Mouse (Mus musculus) kidney, postnatal 36 days (tissue): ENCODE measurements around the gene Slc44a2.

Source experiments
- DNase-seq, 2 experiments: peaks; one replicate each; pipeline ENCODE4 v3.0.0; 2021 to 2022; ENCODE audit warnings: mixed read lengths in 2 of 2

Gene Slc44a2

GRCm38 (mm10) chr9:21334747-21335146 lies 14.2 kb downstream of the Slc44a2 start:
- no peak for DNase-seq

GRCm38 (mm10) chr9:21335391-21335790 lies 14.9 kb downstream of the Slc44a2 start:
- no peak for DNase-seq

GRCm38 (mm10) chr9:21336491-21336890 lies 16.0 kb downstream of the Slc44a2 start:
- no peak for DNase-seq

GRCm38 (mm10) chr9:21337652-21338051 lies 17.2 kb downstream of the Slc44a2 start:
- DNase-seq, result peak; percentile 72 to 73

GRCm38 (mm10) chr9:21340411-21340810 lies 19.9 kb downstream of the Slc44a2 start:
- no peak for DNase-seq

- DNase-seq, result peak in 1 of 2 experiments; percentile 42
These were observed 26.3 kb downstream of the Slc44a2 start for GRCm38 (mm10) chr9:21346627-21347365.

GRCm38 (mm10) chr9:21348152-21348551 lies 27.7 kb downstream of the Slc44a2 start:
- DNase-seq, result no peak

- no peak for DNase-seq
These were observed 30.7 kb downstream of the Slc44a2 start for GRCm38 (mm10) chr9:21351178-21351577.

GRCm38 (mm10) chr9:21351702-21352377 lies 31.3 kb downstream of the Slc44a2 start:
- no peak for DNase-seq

GRCm38 (mm10) chr9:21352463-21353372 lies 32.2 kb downstream of the Slc44a2 start:
- DNase-seq, result peak; percentile 13 to 37

- no peak for DNase-seq
These were observed 32.8 kb downstream of the Slc44a2 start for GRCm38 (mm10) chr9:21353373-21353686.

- no peak for DNase-seq
These were observed 34.3 kb downstream of the Slc44a2 start for GRCm38 (mm10) chr9:21354796-21355195.

GRCm38 (mm10) chr9:21356981-21357718 lies 36.7 kb downstream of the Slc44a2 start:
- DNase-seq, result peak; percentile 76 to 87

- DNase-seq, result peak; percentile 69 to 88
These were observed 46.2 kb downstream of the Slc44a2 start for GRCm38 (mm10) chr9:21366541-21367220.

- peak; percentile 100 for DNase-seq
These were observed 47.0 kb downstream of the Slc44a2 start, which contains the start of gene Ilf3 for GRCm38 (mm10) chr9:21367357-21368111. Gene Ilf3, plus strand, starts transcription at chr9:21367871.

GRCm38 (mm10) chr9:21368131-21368584 lies 47.7 kb downstream of the Slc44a2 start:
- peak; percentile 38 to 70 for DNase-seq

- DNase-seq, result no peak
These were observed 48.6 kb downstream of the Slc44a2 start for GRCm38 (mm10) chr9:21369080-21369479.

GRCm38 (mm10) chr9:21370876-21371275 lies 50.4 kb downstream of the Slc44a2 start:
- DNase-seq, result no peak

- no peak for DNase-seq
These were observed 52.0 kb downstream of the Slc44a2 start for GRCm38 (mm10) chr9:21372508-21372907.

GRCm38 (mm10) chr9:21379195-21379594 lies 58.7 kb downstream of the Slc44a2 start:
- no peak for DNase-seq

- no peak for DNase-seq
These were observed 60.4 kb downstream of the Slc44a2 start for GRCm38 (mm10) chr9:21380868-21381267.
